Mouse (Mus musculus): Measurements from ENCODE around the gene Rpl5. TPM values are rescaled to one million over a fixed set of nuclear protein-coding genes. Genes with fewer than 3 reads are reported as not detected.
"Not testable (repeated sequence)": the region's sequence is repeated elsewhere in the genome, so short reads cannot be mapped to it uniquely, and the experiment has no call there.

Gene Rpl5
- polyA plus RNA-seq, 1 experiment from 2014 or later, result 81.1 TPM

- H3K4me3 ChIP-seq (ENCODE audit: low read length); H3K27ac ChIP-seq (ENCODE audit: low read length); H3K4me1 ChIP-seq (ENCODE audit: insufficient read depth, low read length); ATAC-seq (ENCODE audit: low FRiP score, low TSS enrichment); H3K9ac ChIP-seq (replicated peaks; ENCODE audit: low read length); H3K36me3 ChIP-seq (ENCODE audit: insufficient read depth, low read length); H3K9me3 ChIP-seq (ENCODE audit: low read length); H3K27me3 ChIP-seq (ENCODE audit: insufficient read depth, low read length); H3K4me2 ChIP-seq (replicated peaks; ENCODE audit: low read depth, low read length): not testable (repeated sequence)
- WGBS, result 100% methylated on average over 1 of the region's 1 CpGs
Observed at GRCm38 (mm10) chr5:107891515-107891914, 8.8 kb upstream of the Rpl5 start.

- no peaks in the 10 kb centered on the region for H3K27me3 ChIP-seq (ENCODE audit: insufficient read depth, low read length)
- 62% methylated on average over 7 of the region's 7 CpGs for WGBS
- no peak overlapping the region for H3K27ac ChIP-seq (ENCODE audit: low read length)
- no peak overlapping the region for H3K9ac ChIP-seq (replicated peaks; ENCODE audit: low read length)
- H3K4me2 ChIP-seq (replicated peaks; ENCODE audit: low read depth, low read length), result no peak overlapping the region
- H3K4me3 ChIP-seq (ENCODE audit: low read length), result no peak overlapping the region
- H3K4me1 ChIP-seq (ENCODE audit: insufficient read depth, low read length), result no peaks in the 10 kb centered on the region
- ATAC-seq (ENCODE audit: low FRiP score, low TSS enrichment), result no peak
- no peaks in the 10 kb centered on the region for H3K36me3 ChIP-seq (ENCODE audit: insufficient read depth, low read length)
- no peaks in the 10 kb centered on the region for H3K9me3 ChIP-seq (ENCODE audit: low read length)
Observed at GRCm38 (mm10) chr5:107894676-107895075, 5.6 kb upstream of the Rpl5 start.

GRCm38 (mm10) chr5:107896265-107896664 is 4.0 kb upstream of the Rpl5 start:
- H3K4me3 ChIP-seq (ENCODE audit: low read length), result no peak overlapping the region
- no peak overlapping the region for H3K4me2 ChIP-seq (replicated peaks; ENCODE audit: low read depth, low read length)
- ATAC-seq (ENCODE audit: low FRiP score, low TSS enrichment), result no peak
- H3K27ac ChIP-seq (ENCODE audit: low read length), result no peak overlapping the region
- H3K27me3 ChIP-seq (ENCODE audit: insufficient read depth, low read length), result no peaks in the 10 kb centered on the region
- no peaks in the 10 kb centered on the region for H3K36me3 ChIP-seq (ENCODE audit: insufficient read depth, low read length)
- no peak overlapping the region for H3K9ac ChIP-seq (replicated peaks; ENCODE audit: low read length)
- WGBS, result 79% methylated on average over 1 of the region's 1 CpGs
- H3K4me1 ChIP-seq (ENCODE audit: insufficient read depth, low read length), result no peaks in the 10 kb centered on the region
- H3K9me3 ChIP-seq (ENCODE audit: low read length), result no peaks in the 10 kb centered on the region

- Histone ChIP-seq H3K9me3 (ENCODE audit: low read length) (no peaks in the 10 kb centered on the region), H3K36me3 (ENCODE audit: insufficient read depth, low read length) (peaks cover 38% of the 10 kb centered on the region), H3K27ac (ENCODE audit: low read length) (peak overlapping the region; percentile 81), H3K4me1 (ENCODE audit: insufficient read depth, low read length) (peaks cover 14% of the 10 kb centered on the region), H3K4me2 (replicated peaks; ENCODE audit: low read depth, low read length) (peak overlapping the region; percentile 75), H3K4me3 (ENCODE audit: low read length) (peak overlapping the region; percentile 95), H3K27me3 (ENCODE audit: insufficient read depth, low read length) (no peaks in the 10 kb centered on the region), H3K9ac (replicated peaks; ENCODE audit: low read length) (peak overlapping the region; percentile 97)
- WGBS, result under 1% methylated on average over 23 of the region's 23 CpGs
- ATAC-seq (ENCODE audit: low FRiP score, low TSS enrichment), result no peak; the same call in 1 of the 2 replicates
Observed at GRCm38 (mm10) chr5:107901014-107901615, 813 bp downstream of the Rpl5 start.

- Histone ChIP-seq H3K27me3 (ENCODE audit: insufficient read depth, low read length) (no peaks in the 10 kb centered on the region), H3K4me3 (ENCODE audit: low read length) (no peak overlapping the region), H3K9ac (replicated peaks; ENCODE audit: low read length) (no peak overlapping the region), H3K4me1 (ENCODE audit: insufficient read depth, low read length) (peaks cover 14% of the 10 kb centered on the region), H3K9me3 (ENCODE audit: low read length) (no peaks in the 10 kb centered on the region), H3K27ac (ENCODE audit: low read length) (no peak overlapping the region), H3K4me2 (replicated peaks; ENCODE audit: low read depth, low read length) (no peak overlapping the region), H3K36me3 (ENCODE audit: insufficient read depth, low read length) (peaks cover 64% of the 10 kb centered on the region)
- no peak for ATAC-seq (ENCODE audit: low FRiP score, low TSS enrichment)
- 80% methylated on average over 3 of the region's 3 CpGs for WGBS
Observed at GRCm38 (mm10) chr5:107904325-107904724, 4.0 kb downstream of the Rpl5 start.

- H3K9ac ChIP-seq (replicated peaks; ENCODE audit: low read length), result no peak overlapping the region
- H3K4me3 ChIP-seq (ENCODE audit: low read length), result no peak overlapping the region
- no peaks in the 10 kb centered on the region for H3K9me3 ChIP-seq (ENCODE audit: low read length)
- H3K4me1 ChIP-seq (ENCODE audit: insufficient read depth, low read length), result no peaks in the 10 kb centered on the region
- H3K27me3 ChIP-seq (ENCODE audit: insufficient read depth, low read length), result no peaks in the 10 kb centered on the region
- H3K4me2 ChIP-seq (replicated peaks; ENCODE audit: low read depth, low read length), result no peak overlapping the region
- H3K36me3 ChIP-seq (ENCODE audit: insufficient read depth, low read length), result peaks cover 58% of the 10 kb centered on the region
- no peak for ATAC-seq (ENCODE audit: low FRiP score, low TSS enrichment)
- H3K27ac ChIP-seq (ENCODE audit: low read length), result no peak overlapping the region
- 94% methylated on average over 2 of the region's 2 CpGs for WGBS
Observed at GRCm38 (mm10) chr5:107908514-107909110, 8.3 kb downstream of the Rpl5 start.

- Histone ChIP-seq H3K27ac (ENCODE audit: low read length) (no peak overlapping the region), H3K4me2 (replicated peaks; ENCODE audit: low read depth, low read length) (no peak overlapping the region), H3K9ac (replicated peaks; ENCODE audit: low read length) (no peak overlapping the region), H3K9me3 (ENCODE audit: low read length) (no peaks in the 10 kb centered on the region), H3K36me3 (ENCODE audit: insufficient read depth, low read length) (peaks cover 48% of the 10 kb centered on the region), H3K4me1 (ENCODE audit: insufficient read depth, low read length) (no peaks in the 10 kb centered on the region), H3K27me3 (ENCODE audit: insufficient read depth, low read length) (no peaks in the 10 kb centered on the region), H3K4me3 (ENCODE audit: low read length) (no peak overlapping the region)
- no peak for ATAC-seq (ENCODE audit: low FRiP score, low TSS enrichment)
- WGBS, result 87% methylated on average over 3 of the region's 3 CpGs
Observed at GRCm38 (mm10) chr5:107909668-107910067, 9.4 kb downstream of the Rpl5 start.

GRCm38 (mm10) chr5:107910084-107910616 is 9.8 kb downstream of the Rpl5 start:
- H3K27me3 ChIP-seq (ENCODE audit: insufficient read depth, low read length), result no peaks in the 10 kb centered on the region
- no peaks in the 10 kb centered on the region for H3K9me3 ChIP-seq (ENCODE audit: low read length)
- H3K9ac ChIP-seq (replicated peaks; ENCODE audit: low read length), result no peak overlapping the region
- H3K4me3 ChIP-seq (ENCODE audit: low read length), result no peak overlapping the region
- WGBS, result 65% methylated on average over 5 of the region's 5 CpGs
- no peak overlapping the region for H3K4me2 ChIP-seq (replicated peaks; ENCODE audit: low read depth, low read length)
- H3K36me3 ChIP-seq (ENCODE audit: insufficient read depth, low read length), result peaks cover 43% of the 10 kb centered on the region
- ATAC-seq (ENCODE audit: low FRiP score, low TSS enrichment), result no peak
- H3K4me1 ChIP-seq (ENCODE audit: insufficient read depth, low read length), result no peaks in the 10 kb centered on the region
- no peak overlapping the region for H3K27ac ChIP-seq (ENCODE audit: low read length)

GRCm38 (mm10) chr5:107911012-107911411 is 10.7 kb downstream of the Rpl5 start:
- WGBS, result 84% methylated on average over 5 of the region's 5 CpGs
- no peaks in the 10 kb centered on the region for H3K9me3 ChIP-seq (ENCODE audit: low read length)

GRCm38 (mm10) chr5:107915280-107915679 is 15.0 kb downstream of the Rpl5 start:
- 43% methylated on average over 4 of the region's 4 CpGs for WGBS

More at GRCm38 (mm10) chr5:107911012-107911411, 10.7 kb downstream of the Rpl5 start:
- no peak for ATAC-seq (ENCODE audit: low FRiP score, low TSS enrichment)
- no peaks in the 10 kb centered on the region for H3K4me1 ChIP-seq (ENCODE audit: insufficient read depth, low read length)
- no peak overlapping the region for H3K4me3 ChIP-seq (ENCODE audit: low read length)
- peaks cover 34% of the 10 kb centered on the region for H3K36me3 ChIP-seq (ENCODE audit: insufficient read depth, low read length)
- H3K4me2 ChIP-seq (replicated peaks; ENCODE audit: low read depth, low read length), result no peak overlapping the region
- no peaks in the 10 kb centered on the region for H3K27me3 ChIP-seq (ENCODE audit: insufficient read depth, low read length)
- H3K9ac ChIP-seq (replicated peaks; ENCODE audit: low read length), result no peak overlapping the region
- no peak overlapping the region for H3K27ac ChIP-seq (ENCODE audit: low read length)

More at GRCm38 (mm10) chr5:107915280-107915679, 15.0 kb downstream of the Rpl5 start:
- Histone ChIP-seq H3K4me2 (replicated peaks; ENCODE audit: low read depth, low read length) (no peak overlapping the region), H3K9ac (replicated peaks; ENCODE audit: low read length) (no peak overlapping the region), H3K9me3 (ENCODE audit: low read length) (no peaks in the 10 kb centered on the region), H3K36me3 (ENCODE audit: insufficient read depth, low read length) (no peaks in the 10 kb centered on the region), H3K4me1 (ENCODE audit: insufficient read depth, low read length) (no peaks in the 10 kb centered on the region), H3K27me3 (ENCODE audit: insufficient read depth, low read length) (no peaks in the 10 kb centered on the region), H3K4me3 (ENCODE audit: low read length) (no peak overlapping the region), H3K27ac (ENCODE audit: low read length) (no peak overlapping the region)
- no peak for ATAC-seq (ENCODE audit: low FRiP score, low TSS enrichment)
